Mouse (Mus musculus) lung, postnatal 0 days (tissue): ENCODE results near the gene Ryk. TPM values are rescaled to one million over a fixed set of nuclear protein-coding genes. Genes with fewer than 3 reads are reported as not detected.

Experiments used
- ATAC-seq: fragments of 200-750 bp; cut with Nextera tagmentation; 2 replicates; pipeline ENCODE4 v1.8.0; 2017; ENCODE audit warnings: moderate library complexity
- DNase-seq: peaks from one replicate; pipeline ENCODE4 v3.0.0-alpha.2; 2016; ENCODE audit warnings: low spot score
- H3K27ac ChIP-seq: fragments of 300-500 bp; sonication (generic); 2 replicates; pipeline ENCODE4 v1.5.1; 2014; ENCODE audit warnings: antibody characterized with exemption, mild to moderate bottlenecking, low read length, mixed read lengths
- H3K27me3 ChIP-seq: fragments of 300-500 bp; sonication (generic); replicated peaks from 2 replicates; pipeline ENCODE4 v1.6.1; 2014; ENCODE audit warnings: low read length, mixed read lengths; ENCODE audit not compliant: insufficient read depth
- H3K36me3 ChIP-seq: fragments of 300-500 bp; sonication (generic); 2 replicates; pipeline ENCODE4 v1.6.1; 2014; ENCODE audit warnings: low read length, mixed read lengths; ENCODE audit not compliant: insufficient read depth
- H3K4me1 ChIP-seq: fragments of 300-500 bp; sonication (generic); 2 replicates; pipeline ENCODE4 v1.6.1; 2014; ENCODE audit warnings: antibody characterized with exemption, low read depth, low read length, mixed read lengths; ENCODE audit not compliant: insufficient read depth
- H3K4me2 ChIP-seq: fragments of 300-500 bp; sonication (generic); replicated peaks from 2 replicates; pipeline ENCODE4 v1.6.1; 2014; ENCODE audit warnings: low read depth, mild to moderate bottlenecking, low read length, moderate library complexity, mixed read lengths
- H3K4me3 ChIP-seq: fragments of 300-500 bp; sonication (generic); 2 replicates; pipeline ENCODE4 v1.5.1; 2014; ENCODE audit warnings: low read depth, low read length
- H3K9ac ChIP-seq: fragments of 300-500 bp; sonication (generic); replicated peaks from 2 replicates; pipeline ENCODE4 v1.6.1; 2014; ENCODE audit warnings: low read depth, mild to moderate bottlenecking
- H3K9me3 ChIP-seq: fragments of 300-500 bp; sonication (generic); 2 replicates; pipeline ENCODE4 v1.6.1; 2016; ENCODE audit warnings: low read length, mixed read lengths
- CTCF ChIP-seq: IDR thresholded peaks from 2 replicates; pipeline ENCODE4 v1.5.1; 2016; ENCODE audit warnings: antibody characterized with exemption, mild to moderate bottlenecking
- EP300 ChIP-seq: IDR thresholded peaks from 2 replicates; pipeline ENCODE4 v1.6.1; 2016; ENCODE audit warnings: antibody characterized with exemption, mild to moderate bottlenecking, control low read depth
- WGBS: fragments of 180-500 bp; shearing (Covaris S2); extraction: QIAGEN DNeasy Blood & Tissue Kit; methylation state at CpG from one replicate; pipeline ENCODE4 v1.1.7; 2014; 5-methylcytosine and 5-hydroxymethylcytosine counted together
- polyA plus RNA-seq: library from polyadenylated mRNA; unstranded; fragments of >200 nt; fragmentation: Nextera tagmentation; extraction: Ambion mirVana; gene quantifications from 2 replicates; pipeline ENCODE4 v1.2.1, GENCODE M21; 2015

Gene Ryk
- polyA plus RNA-seq, 1 experiment from 2014 or later: 23.2 TPM

GRCm38 (mm10) chr9:102890166-102890565, 55.4 kb downstream of the Ryk start:
- DNase-seq (peak; percentile 31), ATAC-seq (peak; percentile 79)
- Histone ChIP-seq H3K36me3 (peaks cover 4% of the 10 kb centered on the region), H3K4me1 (no peaks in the 10 kb centered on the region), H3K27me3 (no peaks in the 10 kb centered on the region), H3K4me2 (no peak overlapping the region), H3K9me3 (no peaks in the 10 kb centered on the region), H3K4me3 (no peak overlapping the region), H3K9ac (no peak overlapping the region), H3K27ac (no peak overlapping the region)
- WGBS: 48% methylated on average over 9 of the region's 9 CpGs
- TF ChIP-seq EP300: 0 out of 2 replicates have a peak, but pooled peaks have one; percentile 18
- no peak for TF ChIP-seq CTCF

GRCm38 (mm10) chr9:102892480-102893355, 58.0 kb downstream of the Ryk start:
- H3K36me3 ChIP-seq: peaks cover 9% of the 10 kb centered on the region
- H3K27me3 ChIP-seq: no peaks in the 10 kb centered on the region
- TF ChIP-seq EP300 (0 out of 2 replicates have a peak, but pooled peaks have one; percentile 35), CTCF (no peak)
- H3K27ac ChIP-seq: no peak overlapping the region
- H3K4me3 ChIP-seq: no peak overlapping the region
- H3K4me2 ChIP-seq: no peak overlapping the region
- ATAC-seq (peak; percentile 70), DNase-seq (peak; percentile 77)
- H3K9me3 ChIP-seq: no peaks in the 10 kb centered on the region
- no peak overlapping the region for H3K9ac ChIP-seq
- H3K4me1 ChIP-seq: no peaks in the 10 kb centered on the region
- WGBS: 41% methylated on average over 7 of the region's 7 CpGs

GRCm38 (mm10) chr9:102893356-102893870, 58.7 kb downstream of the Ryk start:
- TF ChIP-seq CTCF (no peak), EP300 (no peak)
- ATAC-seq (peak; percentile 46), DNase-seq (no peak)
- Histone ChIP-seq H3K9ac (no peak overlapping the region), H3K27ac (peak overlapping the region; percentile 44; the same call in 1 of the 2 replicates), H3K36me3 (peaks cover 12% of the 10 kb centered on the region), H3K27me3 (no peaks in the 10 kb centered on the region), H3K4me1 (no peaks in the 10 kb centered on the region), H3K4me2 (no peak overlapping the region), H3K4me3 (no peak overlapping the region), H3K9me3 (no peaks in the 10 kb centered on the region)
- 54% methylated on average over 11 of the region's 11 CpGs for WGBS

- H3K27me3 ChIP-seq: no peaks in the 10 kb centered on the region
- H3K4me3 ChIP-seq: no peak overlapping the region
- H3K9ac ChIP-seq: no peak overlapping the region
- WGBS: 90% methylated on average over 6 of the region's 6 CpGs
- no peaks in the 10 kb centered on the region for H3K4me1 ChIP-seq
- peaks cover 26% of the 10 kb centered on the region; the same call in 1 of the 2 replicates for H3K36me3 ChIP-seq
- no peak for TF ChIP-seq EP300
- no peak for TF ChIP-seq CTCF
- ATAC-seq (no peak), DNase-seq (no peak)
- H3K9me3 ChIP-seq: no peaks in the 10 kb centered on the region
- H3K4me2 ChIP-seq: no peak overlapping the region
- no peak overlapping the region for H3K27ac ChIP-seq
Observed at GRCm38 (mm10) chr9:102899916-102900315, 65.2 kb downstream of the Ryk start.

- H3K27me3 ChIP-seq: no peaks in the 10 kb centered on the region
- ATAC-seq: no peak
- no peak overlapping the region for H3K9ac ChIP-seq
- no peak for DNase-seq
- peaks cover 40% of the 10 kb centered on the region for H3K36me3 ChIP-seq
- H3K4me2 ChIP-seq: no peak overlapping the region
- no peaks in the 10 kb centered on the region for H3K4me1 ChIP-seq
- no peaks in the 10 kb centered on the region for H3K9me3 ChIP-seq
- no peak overlapping the region for H3K27ac ChIP-seq
- TF ChIP-seq CTCF: no peak
- TF ChIP-seq EP300: no peak
- H3K4me3 ChIP-seq: no peak overlapping the region
- 93% methylated on average over 7 of the region's 7 CpGs for WGBS
Observed at GRCm38 (mm10) chr9:102902308-102902707, 67.6 kb downstream of the Ryk start.

GRCm38 (mm10) chr9:102904952-102905351, 70.2 kb downstream of the Ryk start:
- Histone ChIP-seq H3K27me3 (no peaks in the 10 kb centered on the region), H3K4me2 (no peak overlapping the region), H3K4me3 (no peak overlapping the region), H3K4me1 (no peaks in the 10 kb centered on the region), H3K9ac (no peak overlapping the region), H3K36me3 (peaks cover 29% of the 10 kb centered on the region), H3K9me3 (no peaks in the 10 kb centered on the region), H3K27ac (no peak overlapping the region)
- TF ChIP-seq EP300 (no peak), CTCF (no peak)
- no peak for ATAC-seq
- no peak for DNase-seq
- 87% methylated on average over 6 of the region's 6 CpGs for WGBS
